Mouse (Mus musculus) ovary, postnatal 14 days (tissue): ENCODE data around the gene Slc35b2.
A peak's percentile ranks its signal among the peaks of the same experiment; 100 is the strongest.

Experiments used
- DNase-seq: peaks from one replicate; pipeline ENCODE4 v3.0.0; 2022; ENCODE audit warnings: low spot score

Slc35b2 gene

DNA sequence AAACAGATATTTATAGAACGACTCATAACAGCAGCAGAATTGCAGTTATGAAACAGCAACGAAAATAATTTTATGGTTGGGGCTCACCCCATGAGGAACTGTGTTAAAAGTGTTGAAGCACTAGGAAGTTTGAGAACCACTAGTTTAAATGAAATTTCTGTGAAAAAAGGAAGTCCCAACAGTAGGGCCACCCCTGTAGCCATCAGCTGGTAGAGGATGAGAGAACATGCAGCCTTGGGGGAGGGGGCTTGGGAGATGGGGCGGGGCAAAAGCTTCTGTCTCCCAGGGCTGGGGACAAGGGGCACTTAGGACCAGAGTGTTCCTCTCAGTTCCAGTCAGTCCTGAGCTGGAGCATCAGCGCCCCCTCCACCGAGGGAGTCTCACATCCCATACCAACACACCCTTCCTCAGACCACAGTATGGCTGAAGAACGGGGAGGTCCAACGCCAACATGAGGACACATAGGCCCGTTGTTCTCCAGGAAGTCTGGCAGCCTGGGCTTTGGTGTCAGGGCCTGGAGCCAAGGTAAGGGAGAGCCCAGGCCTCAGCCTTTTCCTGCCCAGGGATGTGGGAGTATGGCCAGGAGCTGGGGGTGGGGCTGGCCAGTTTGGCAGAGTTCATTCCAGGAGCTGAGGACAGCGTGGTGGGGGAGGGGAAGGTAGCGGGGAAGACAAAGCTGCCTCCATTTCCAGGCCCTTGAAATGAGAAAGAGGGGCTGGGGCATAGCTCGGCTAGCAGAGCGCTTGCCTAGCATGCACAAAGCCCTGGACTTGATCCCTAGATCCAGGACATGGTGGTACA is 20.6 kb downstream of the Slc35b2 start:
- DNase-seq = peak; percentile 82

DNA sequence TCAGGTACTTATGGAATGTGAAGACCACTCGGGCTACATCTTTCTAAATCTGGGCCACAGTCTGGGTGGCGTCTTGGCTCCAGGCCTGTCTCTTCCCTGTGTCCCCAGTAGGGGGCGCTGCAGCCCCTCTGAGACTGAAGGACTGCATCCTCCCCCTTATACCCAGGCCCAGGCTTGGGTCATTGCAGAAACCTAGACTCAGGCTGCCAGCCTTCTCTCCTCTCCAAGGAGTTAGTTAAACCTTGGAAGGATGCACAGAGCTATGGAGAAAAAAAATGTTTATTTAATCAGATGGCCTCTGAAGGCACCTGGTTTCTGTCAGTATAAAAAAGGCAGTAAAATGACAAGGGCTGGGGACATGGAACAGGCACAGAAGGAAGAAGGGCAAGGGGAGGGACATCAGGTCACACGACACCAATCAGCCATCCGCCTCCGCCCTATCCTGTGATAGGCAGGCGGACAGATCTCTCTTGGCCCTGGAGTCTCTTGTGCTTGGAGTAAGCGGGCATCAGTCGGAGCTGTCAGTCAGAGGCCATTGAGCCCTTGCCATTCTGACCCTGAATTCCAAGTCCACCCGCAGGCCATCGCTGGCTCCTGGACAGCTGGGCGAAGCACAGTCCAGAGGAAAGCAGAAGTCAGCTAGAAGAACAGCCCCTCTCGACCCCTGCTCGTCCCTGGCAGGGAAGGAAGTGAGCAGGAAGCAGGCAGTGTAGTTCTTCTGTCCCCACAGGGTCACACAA is 21.4 kb downstream of the Slc35b2 start:
- DNase-seq = peak; percentile 82

DNA sequence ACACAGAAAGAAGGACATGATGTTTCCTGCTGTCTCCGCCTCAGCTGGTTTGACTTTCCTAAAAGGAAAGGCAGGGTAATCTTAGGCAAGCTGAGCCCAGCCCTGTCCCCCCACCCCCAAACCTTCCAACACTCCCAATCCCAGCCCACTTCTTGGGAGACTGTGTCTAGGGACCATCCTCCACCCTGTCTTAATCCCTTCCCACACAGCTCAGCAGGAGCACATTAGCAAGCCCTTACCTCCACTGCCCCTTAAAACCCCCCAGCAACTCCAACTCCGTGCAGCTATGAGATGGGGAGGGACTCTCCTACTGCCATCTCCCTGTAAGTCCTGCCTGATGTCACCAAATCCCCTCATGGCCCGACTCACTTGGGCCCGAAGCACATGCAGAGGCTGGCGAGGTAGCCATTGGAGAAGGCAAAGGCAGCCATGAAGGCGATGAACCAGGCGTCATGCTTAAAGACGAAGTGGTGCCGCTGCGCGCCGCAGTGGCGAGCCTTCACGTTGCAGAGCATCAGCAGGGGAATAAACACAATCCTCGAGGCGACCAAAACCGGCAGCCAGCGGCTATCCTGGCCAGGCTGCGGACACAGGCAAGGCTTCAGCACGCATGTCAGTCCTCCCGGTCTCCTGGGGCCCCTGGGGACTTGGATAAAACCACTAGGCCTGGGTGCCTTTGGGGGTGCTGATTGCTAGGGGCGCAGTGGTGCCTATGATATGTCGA is 22.2 kb downstream of the Slc35b2 start:
- DNase-seq = no peak

DNA sequence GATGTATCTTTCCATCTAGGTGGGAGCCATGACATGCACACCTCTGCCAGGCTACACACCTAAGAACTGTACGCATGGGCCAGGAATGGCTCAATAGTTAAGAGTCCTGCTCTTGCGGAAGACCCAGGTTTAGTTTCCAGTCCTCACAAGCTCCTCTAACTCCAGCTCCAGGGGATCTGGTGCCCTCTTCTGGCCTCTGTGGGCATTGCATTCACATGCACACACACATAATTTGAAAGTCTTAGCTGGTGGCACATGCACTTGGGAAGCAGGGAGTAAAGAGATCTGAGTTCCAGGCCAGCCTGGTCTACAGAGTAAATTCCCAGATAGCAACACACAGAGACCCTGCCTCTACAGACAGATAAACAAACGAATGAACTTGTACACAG is 22.8 kb downstream of the Slc35b2 start:
- no peak for DNase-seq

DNA sequence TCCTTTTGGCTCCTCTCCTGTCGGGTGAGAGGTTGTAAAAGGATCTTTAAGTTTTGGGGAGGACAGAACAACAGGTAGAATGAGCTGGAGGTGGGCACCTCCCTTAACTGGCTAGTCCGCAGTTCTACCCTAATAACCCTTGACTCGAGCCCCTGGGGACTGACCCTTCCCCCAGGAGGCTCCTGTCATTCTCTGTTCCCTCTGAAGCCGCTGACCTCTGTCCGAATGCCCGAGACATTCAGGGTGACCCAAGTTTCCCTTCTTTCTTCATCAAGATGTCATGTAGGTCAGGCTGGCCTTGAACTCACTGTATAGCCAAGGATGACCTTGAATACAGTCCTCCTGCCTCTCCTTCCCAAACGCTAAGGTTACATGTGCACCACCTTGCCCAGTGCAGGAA is 24.7 kb downstream of the Slc35b2 start:
- DNase-seq = no peak

DNA sequence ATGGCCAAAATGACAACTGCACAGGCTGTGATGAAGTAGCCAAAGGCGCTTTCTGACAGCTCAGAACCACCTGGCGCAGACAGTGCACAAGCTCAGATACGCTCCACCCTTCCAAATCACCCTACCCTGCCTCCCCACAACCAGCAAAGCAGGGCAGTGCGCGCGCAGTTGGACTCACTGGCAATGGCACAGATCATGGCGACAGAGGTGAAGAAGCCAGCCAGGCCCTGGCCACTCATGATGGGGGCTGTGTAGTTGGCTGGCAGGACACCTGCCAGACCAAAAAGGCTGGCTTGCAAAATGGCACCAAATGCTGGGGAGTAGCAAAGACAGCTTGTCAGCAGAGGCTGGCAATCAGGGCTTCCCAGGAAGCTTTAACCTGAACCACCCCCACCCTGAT is 25.6 kb downstream of the Slc35b2 start:
- no peak for DNase-seq

DNA sequence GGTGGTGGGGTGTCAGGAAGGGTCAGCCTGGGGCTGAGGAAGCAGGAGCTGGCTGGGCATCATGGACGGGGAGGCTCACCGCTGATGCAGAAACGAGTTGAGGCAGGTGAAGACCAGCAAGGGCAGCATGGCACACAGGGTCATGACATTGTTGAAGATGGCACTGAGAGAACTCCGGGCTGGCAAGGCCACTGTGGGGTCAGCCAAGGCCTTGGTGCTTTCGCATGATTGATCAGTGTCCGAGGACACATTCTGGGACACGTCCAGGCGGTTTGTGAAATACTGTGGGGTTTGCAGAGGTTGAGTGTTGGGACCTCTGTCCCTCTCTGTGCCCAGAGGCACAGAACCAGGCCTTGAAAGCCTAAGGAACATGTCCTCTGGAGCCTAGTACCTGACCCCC is 26.2 kb downstream of the Slc35b2 start:
- no peak for DNase-seq

DNA sequence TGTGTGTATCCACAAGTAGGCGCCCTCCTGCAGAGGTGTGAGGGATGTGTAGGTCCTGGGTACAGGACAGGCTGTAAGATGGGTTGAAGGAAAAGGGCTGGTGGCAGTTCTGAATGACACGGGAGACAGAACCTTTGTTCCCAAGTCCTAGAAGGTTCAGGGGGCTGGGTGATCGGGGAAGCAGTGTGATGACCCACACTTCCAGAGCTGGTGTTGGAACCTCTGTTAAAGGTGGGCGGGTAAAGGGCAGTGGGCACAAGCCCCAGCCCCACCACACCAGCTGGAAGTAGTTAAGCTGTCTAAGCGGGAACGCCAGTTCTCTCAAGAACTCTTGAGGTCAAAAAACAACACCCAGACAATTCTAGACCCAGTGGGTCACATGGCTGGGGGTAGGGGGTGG is 26.7 kb downstream of the Slc35b2 start:
- DNase-seq = no peak

DNA sequence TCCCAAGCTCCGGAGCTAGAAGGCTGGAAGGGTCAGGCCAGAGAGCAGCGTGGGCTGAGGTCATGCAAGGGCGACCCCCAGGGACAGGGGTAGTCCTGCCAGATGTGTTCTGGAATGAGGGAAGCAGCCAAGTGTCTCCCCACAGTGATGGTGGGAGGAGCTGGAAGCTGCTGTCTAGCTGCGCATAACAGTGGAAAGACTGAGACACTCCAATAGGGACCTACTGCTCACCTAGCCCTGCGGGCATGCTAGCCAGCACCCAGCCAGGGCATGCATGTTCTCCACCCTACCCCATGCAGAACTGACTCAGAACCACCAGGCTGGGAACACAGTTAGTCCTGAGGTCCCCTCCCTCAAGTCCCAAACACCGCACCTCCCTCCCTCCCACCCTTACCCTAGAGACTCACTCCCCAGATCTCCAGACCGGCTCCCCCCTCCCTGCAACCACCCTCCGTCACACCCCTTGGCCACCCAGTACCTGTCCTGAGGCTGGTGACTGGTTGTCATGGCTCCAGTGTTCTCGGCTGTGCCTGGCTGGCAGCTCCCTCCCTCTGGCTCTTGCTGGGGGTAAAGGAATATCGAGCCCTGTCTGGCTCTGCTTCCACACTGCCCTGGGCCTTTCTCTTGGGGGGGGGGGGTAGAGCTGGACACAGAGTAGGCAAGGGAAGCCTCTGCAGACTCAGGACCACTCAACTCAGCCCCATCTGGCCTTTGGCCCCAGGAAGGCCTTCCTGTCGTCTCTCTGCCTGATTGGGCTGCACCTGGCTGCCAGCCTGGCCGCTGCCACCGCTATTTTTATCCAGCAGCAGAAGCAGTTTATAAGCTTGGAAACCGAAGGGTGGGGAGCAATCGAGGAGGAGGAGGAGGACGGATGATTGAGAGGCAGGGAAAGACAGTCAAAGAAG is 28.3 kb downstream of the Slc35b2 start:
- DNase-seq = no peak

DNA sequence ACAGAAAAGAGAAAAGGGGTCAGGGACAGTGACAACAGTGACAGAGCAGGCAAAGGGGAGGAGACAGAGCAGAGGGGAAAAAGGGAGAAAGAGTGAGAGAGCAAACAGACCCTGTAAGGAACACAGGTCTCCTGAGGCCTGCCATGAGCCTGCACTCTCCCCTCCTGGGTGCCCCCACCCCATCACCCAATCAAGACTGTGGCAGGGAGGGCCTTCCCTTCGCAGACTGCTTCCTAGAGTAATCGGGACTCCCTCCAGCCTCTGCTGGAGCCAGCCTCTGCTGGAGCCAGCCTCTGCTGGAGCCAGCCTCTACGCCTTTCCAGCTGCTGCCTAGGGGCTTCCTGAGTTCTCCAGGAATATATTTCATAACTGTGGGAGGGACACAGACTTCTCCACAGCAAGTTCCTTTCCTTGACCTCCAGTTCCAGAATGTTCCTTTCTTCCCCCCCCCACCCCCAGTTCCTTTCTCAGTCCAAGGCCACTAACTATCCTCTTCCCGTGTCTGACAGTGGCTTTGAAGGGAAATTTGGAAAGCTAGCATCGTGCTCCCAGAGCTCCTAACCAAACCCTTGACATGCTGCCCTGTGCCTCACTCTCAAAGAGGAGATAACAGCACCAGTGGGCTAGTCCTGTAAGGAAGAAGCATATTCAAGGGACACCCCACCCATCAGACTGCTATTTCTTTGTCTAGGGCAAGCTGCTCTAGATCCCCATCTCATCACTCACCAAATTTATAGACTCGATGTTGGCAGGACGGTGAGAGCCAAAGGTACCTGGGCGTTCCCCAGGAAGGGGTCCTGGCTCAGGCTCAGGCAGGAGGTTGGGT is 29.1 kb downstream of the Slc35b2 start:
- no peak for DNase-seq

DNA sequence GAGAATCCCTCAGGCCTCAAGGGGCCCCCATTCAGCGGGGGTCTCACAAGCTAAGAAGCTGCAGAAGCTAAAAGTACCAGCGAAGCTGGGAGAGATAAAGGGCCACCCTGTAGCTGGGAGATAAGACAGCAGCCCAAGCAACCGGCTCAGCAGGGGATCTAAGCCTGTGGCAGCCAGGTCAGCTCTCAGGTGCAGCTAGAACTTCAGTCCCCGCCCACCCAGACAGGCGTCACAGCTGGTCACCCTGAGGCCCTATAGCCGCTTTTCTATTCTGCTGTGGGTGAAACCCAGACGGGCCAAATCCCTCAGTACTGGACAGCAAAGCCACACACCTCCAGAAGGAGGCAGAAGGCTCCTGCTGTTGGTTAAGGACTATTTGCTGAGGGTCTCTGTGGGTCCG is 29.8 kb downstream of the Slc35b2 start:
- no peak for DNase-seq

DNA sequence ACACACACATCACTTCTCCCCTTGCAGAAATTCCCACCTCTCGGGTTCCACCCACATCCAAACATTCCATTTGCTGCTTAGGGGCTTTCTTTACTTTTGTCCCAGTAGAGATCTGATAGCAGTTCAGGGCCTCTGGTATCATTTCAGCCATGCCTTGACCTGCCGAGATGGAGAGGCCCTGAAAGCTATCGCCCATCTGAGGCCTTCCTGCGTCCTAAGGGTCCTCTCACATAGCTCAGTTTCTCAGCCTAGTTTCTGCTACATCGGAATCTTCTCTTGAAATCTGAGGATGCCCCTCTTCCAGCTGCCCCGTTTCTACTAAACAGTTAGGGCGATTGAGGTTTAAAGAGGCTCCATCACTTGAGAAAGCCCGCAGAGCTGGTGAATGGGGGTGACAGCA is 30.5 kb downstream of the Slc35b2 start:
- DNase-seq = no peak

DNA sequence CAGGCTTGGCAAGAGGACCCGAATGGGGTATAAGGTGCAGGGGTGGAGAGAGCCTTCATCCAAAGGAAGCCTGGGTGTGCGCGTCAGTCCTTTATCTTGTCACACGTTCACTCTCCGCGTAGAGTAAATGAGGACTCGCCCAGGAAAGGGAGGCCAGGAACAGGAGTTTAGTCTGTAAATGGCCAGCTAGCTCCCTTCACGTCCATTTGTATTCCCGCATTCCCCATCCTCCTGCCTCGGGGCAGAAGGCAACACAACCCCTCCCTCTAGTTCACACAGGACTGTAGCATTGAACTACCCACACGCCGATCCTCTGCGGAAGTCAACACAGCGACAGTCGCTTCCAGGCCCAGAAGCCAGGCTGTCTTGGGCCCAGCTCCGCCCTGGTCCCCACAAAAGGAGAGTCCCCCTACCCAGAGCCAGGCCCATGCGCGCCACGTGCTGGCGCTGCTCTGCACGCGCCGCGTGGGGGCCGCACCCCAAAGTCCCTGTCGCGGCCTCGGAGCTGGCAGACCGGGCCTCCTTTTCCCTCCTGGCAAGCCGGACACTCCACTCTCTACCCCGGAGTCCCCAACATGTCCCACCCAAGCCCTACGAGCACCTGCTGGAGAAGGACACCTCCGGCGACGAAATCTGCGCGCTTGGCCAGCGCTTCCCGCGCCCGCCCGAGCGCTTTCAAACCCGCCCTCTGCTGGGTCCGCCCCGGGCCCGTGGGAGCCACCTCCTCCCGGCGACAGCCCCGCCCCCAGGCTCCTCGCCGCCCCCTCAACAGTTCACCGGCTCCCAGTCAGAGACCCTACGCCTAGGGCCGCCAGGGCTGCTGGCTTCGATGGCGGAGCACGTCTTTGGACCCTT is 31.4 kb downstream of the Slc35b2 start:
- peak; percentile 70 for DNase-seq

DNA sequence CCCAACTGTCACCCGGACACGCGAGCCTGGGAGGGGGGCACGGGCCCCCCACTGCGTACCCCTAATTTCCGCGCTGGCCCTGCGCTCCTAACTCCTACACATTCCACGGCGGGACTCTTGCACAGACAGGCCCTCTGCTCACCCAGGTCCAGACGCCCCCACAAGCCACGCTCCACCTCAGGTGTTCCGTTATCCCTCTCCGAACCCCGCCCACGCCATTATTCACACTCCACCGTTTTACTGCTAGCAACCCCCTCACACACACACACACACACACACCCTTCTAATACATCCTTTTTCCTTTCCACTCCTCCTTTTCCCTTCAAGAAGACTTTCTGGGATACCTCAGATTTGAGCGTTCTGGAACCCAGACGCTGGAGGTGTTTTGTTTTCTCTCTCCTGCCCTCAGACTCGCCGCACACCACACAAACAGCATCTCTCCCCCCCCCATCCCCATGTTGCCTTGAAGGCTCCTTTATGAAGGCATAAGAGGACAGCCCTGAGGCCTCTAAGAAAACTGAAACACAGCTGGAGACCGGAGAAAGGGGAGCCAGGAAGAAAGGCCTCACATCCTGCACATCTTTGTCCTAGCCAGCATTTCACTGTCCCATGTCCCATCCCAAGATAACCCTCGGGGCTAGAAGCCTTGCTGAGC is 32.2 kb downstream of the Slc35b2 start:
- DNase-seq = no peak

DNA sequence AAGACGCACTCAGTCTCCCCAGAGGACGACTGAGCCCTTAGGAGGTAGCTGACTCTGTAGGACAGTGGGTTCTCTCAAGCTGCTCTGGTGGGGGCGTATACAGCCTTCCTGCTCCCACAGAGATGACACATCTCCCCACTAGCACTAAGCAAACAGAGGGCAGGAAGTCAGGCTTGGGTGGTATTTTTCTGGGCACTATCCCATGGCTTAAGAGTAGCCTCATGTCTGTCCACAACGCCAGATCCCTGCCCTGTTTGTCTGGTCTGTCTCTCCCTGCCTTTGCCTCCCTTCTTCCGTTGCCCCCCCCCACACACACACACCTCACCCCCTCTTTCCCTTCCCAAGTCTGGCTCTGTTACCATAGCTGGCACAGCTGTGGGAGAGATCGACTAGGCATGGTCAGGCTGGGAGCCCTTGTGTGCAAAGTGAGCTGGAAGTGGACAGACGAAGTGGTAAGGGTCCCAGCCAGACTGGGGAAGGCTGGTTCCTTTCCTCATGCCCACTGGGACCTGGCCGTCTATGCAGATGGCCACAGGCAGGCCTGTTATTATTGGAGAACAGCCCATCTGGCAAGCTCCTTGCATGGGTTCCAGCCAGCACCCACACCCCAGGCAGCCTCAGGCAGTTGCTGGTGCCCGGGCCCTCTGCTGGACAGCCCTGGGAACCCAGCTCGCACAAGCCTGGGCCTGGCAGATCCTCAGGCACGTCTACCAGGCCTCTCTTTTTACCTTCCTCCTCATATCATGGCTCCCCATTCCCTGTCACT is 33.1 kb downstream of the Slc35b2 start:
- DNase-seq = peak; percentile 70

DNA sequence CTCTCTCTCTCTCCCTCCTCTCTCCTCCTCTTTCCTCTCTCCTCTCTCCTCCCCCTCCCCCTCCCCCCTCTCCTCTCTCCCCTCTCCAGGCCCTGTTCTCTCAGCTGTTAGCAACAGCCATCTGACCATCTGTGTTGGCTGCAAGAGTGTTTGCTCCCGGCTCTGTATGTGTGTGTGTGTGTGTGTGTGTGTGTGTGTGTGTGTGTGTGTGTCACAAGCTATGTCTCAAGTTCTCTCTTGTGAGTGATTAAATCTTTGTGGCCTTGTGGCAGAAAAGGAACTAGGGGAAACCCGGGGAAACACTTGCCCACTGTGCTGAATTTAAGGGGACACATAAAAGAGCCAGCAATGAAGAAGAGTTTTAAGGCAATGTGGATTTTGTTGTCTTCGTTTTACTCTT is 34.1 kb downstream of the Slc35b2 start:
- no peak for DNase-seq

DNA sequence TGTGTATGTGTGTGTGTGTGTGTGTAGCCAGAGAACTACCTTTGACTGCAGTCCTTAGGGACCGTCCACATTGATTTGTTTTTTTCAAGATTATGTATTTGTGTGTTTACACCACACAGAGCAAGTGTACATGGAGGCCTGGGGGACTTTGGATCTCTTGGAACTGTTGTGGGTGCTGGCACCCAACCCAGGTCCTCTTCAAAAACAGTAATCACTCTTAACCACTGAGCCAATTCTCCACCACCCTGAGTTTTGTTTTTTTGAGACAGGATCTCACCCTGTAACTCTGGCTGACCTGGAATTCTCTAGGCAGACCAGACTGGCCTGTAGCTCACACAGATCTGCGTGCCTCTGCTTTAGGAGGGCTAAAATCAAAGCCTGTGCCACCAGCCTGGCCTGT is 34.7 kb downstream of the Slc35b2 start:
- no peak for DNase-seq

DNA sequence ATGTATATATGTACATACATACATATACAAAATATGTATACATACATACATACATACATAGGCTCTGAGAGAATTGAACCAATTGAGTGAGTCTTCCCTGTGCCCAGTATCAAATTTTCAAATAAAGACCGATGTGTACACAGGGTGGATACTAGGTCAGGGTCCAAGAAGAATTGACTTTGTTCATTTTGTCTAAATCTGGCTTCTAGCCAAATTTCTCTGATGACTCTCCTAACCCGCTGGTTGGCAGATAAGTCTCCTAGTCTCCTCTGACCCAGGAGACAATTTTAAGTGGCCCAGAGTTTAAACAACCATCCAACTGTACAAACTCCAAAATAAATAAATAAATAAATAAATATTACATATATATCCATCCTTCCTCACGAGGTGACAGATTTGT is 35.2 kb downstream of the Slc35b2 start:
- no peak for DNase-seq
